Mouse (Mus musculus): ENCODE results near the gene Fbxo3.
A peak's percentile ranks its signal among the peaks of the same experiment; 100 is the strongest.

- peak; percentile 91 for TF ChIP-seq CTCF (IDR thresholded peaks at IDR 0.05; ENCODE audit: low read depth)
- TF ChIP-seq EP300 (optimal IDR thresholded peaks at IDR 0.05), result no peak
These were observed 45.3 kb upstream of the Fbxo3 start for GRCm38 (mm10) chr2:103982250-103982649.
